Mouse (Mus musculus): ENCODE measurements around the gene Mgmt. TPM values are rescaled to one million over a fixed set of nuclear protein-coding genes. Genes with fewer than 3 reads are reported as not detected.

Mgmt gene
- total and polyA plus RNA-seq, 2 experiments from 2014 or later = 1.4 to 1.6 TPM

DNA sequence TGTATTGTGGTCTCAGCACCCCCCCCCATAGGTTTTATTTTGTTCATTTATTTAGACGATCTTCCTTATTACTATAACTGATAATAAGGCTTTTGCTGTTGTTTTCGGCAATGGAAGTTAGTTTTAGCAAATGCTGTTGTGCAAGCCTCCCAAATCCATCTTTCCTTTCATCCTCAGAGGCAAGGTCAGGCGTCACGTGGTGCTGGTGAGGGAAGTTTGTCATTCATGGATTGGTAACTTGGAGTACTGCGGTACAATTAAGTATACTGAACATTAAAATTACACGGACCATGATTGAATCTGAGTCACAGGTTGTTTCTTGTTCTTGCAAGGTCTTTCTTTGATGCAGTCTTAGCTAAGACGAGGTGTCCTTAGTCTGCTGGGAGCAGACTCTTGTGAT is 77.9 kb downstream of the Mgmt start:
- no peaks in the 10 kb centered on the region for H3K36me3 ChIP-seq (ENCODE audit: insufficient read depth, low read length)
- WGBS = 90% methylated on average over 7 of the region's 7 CpGs
- H3K4me1 ChIP-seq (ENCODE audit: insufficient read depth, low read length) = no peaks in the 10 kb centered on the region
- no peak for ATAC-seq
- no peak overlapping the region for H3K27ac ChIP-seq
- TF ChIP-seq CTCF (IDR thresholded peaks at IDR 0.05; ENCODE audit: low read depth) = no peak
- H3K9me3 ChIP-seq (ENCODE audit: low read length) = no peaks in the 10 kb centered on the region
- no peak overlapping the region for H3K4me3 ChIP-seq (ENCODE audit: low read length)
- no peak overlapping the region for H3K9ac ChIP-seq (replicated peaks; ENCODE audit: low read length)
- no peak overlapping the region for H3K4me2 ChIP-seq (ENCODE audit: low read depth, low read length)
- no peaks in the 10 kb centered on the region for H3K27me3 ChIP-seq (ENCODE audit: insufficient read depth, low read length)
- no peak for DNase-seq (ENCODE audit: low spot score)

DNA sequence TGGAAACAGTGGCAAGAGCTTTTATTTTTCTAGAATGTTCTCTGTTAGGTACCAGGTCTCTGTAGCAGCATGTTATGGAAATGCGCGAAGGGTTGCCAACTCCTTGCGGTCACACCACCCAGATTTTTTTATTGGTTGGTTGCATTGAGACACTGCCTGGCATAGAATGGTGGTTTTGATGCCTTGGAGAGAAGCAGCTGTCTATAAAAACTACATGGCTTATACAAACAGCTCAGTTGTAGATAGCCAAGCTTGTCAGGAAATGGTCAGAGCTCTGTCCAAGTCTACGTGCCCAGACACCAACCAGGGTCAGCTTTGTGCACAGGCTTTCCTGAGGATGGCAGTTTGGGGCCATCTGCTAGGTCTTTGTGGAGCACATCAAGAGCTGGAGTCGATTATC is 80.6 kb downstream of the Mgmt start:
- 92% methylated on average over 5 of the region's 5 CpGs for WGBS

DNA sequence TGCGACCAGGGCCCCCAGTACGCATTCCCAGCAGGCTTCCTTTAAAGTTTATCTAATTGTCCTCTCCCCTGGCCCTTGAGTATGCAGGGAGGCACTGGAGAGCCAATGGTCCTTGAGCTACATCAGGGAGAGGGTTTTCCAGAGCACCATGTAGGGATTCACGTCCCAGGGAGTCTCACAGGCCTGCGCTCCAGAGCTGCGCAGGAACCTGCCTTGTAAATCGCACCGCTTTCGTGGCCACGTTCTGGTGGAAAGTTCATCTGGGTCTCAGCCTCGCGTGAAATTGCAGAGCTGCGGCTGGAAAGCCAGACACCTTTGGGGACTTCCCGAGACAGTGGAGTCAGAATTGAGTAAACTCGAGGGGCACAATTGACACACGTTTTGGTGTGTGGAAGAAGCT is 103.0 kb downstream of the Mgmt start:
- TF ChIP-seq CTCF (IDR thresholded peaks at IDR 0.05; ENCODE audit: low read depth) = no peak
- Histone ChIP-seq H3K4me3 (ENCODE audit: low read length) (no peak overlapping the region), H3K36me3 (ENCODE audit: insufficient read depth, low read length) (no peaks in the 10 kb centered on the region), H3K4me1 (ENCODE audit: insufficient read depth, low read length) (no peaks in the 10 kb centered on the region), H3K27ac (no peak overlapping the region), H3K4me2 (ENCODE audit: low read depth, low read length) (no peak overlapping the region), H3K9me3 (ENCODE audit: low read length) (no peaks in the 10 kb centered on the region), H3K9ac (replicated peaks; ENCODE audit: low read length) (no peak overlapping the region), H3K27me3 (ENCODE audit: insufficient read depth, low read length) (no peaks in the 10 kb centered on the region)
- ATAC-seq (no peak), DNase-seq (ENCODE audit: low spot score) (no peak)
- WGBS = 81% methylated on average over 15 of the region's 15 CpGs

More for the DNA sequence above, 80.6 kb downstream of the Mgmt start:
- no peaks in the 10 kb centered on the region for H3K27me3 ChIP-seq (ENCODE audit: insufficient read depth, low read length)
- ATAC-seq = no peak
- no peak for DNase-seq (ENCODE audit: low spot score)
- H3K9me3 ChIP-seq (ENCODE audit: low read length) = no peaks in the 10 kb centered on the region
- H3K4me3 ChIP-seq (ENCODE audit: low read length) = no peak overlapping the region
- H3K4me2 ChIP-seq (ENCODE audit: low read depth, low read length) = no peak overlapping the region
- TF ChIP-seq CTCF (IDR thresholded peaks at IDR 0.05; ENCODE audit: low read depth) = no peak
- H3K36me3 ChIP-seq (ENCODE audit: insufficient read depth, low read length) = no peaks in the 10 kb centered on the region
- no peak overlapping the region for H3K9ac ChIP-seq (replicated peaks; ENCODE audit: low read length)
- no peaks in the 10 kb centered on the region for H3K4me1 ChIP-seq (ENCODE audit: insufficient read depth, low read length)
- H3K27ac ChIP-seq = no peak overlapping the region

DNA sequence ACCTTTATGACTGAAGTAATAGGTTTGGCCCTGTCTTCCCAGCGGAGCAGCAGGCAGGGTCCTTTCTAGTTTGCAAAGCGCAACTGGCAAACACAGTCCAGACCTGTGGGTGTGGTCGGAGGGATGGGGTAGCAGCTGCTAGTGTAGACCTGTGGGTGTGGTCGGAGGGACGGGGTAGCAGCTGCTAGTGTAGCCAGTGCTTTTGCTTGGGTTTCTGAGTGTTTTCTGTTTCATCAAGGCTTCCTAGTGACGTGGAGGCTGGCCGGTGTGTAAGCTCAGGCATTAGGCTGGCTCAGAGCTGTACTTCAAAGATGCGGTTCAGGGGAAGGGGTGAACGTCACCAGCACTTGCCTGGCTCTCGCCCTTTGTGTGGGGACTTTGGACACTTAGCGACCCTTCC is 106.3 kb downstream of the Mgmt start:
- no peak overlapping the region for H3K9ac ChIP-seq (replicated peaks; ENCODE audit: low read length)
- WGBS = 50% methylated on average over 11 of the region's 11 CpGs
- no peak overlapping the region for H3K27ac ChIP-seq
- TF ChIP-seq CTCF (IDR thresholded peaks at IDR 0.05; ENCODE audit: low read depth) = no peak
- no peaks in the 10 kb centered on the region for H3K4me1 ChIP-seq (ENCODE audit: insufficient read depth, low read length)
- no peak overlapping the region for H3K4me2 ChIP-seq (ENCODE audit: low read depth, low read length)
- no peaks in the 10 kb centered on the region for H3K36me3 ChIP-seq (ENCODE audit: insufficient read depth, low read length)
- DNase-seq (ENCODE audit: low spot score) = no peak
- no peaks in the 10 kb centered on the region for H3K9me3 ChIP-seq (ENCODE audit: low read length)
- no peak for ATAC-seq
- H3K27me3 ChIP-seq (ENCODE audit: insufficient read depth, low read length) = no peaks in the 10 kb centered on the region
- no peak overlapping the region for H3K4me3 ChIP-seq (ENCODE audit: low read length)

DNA sequence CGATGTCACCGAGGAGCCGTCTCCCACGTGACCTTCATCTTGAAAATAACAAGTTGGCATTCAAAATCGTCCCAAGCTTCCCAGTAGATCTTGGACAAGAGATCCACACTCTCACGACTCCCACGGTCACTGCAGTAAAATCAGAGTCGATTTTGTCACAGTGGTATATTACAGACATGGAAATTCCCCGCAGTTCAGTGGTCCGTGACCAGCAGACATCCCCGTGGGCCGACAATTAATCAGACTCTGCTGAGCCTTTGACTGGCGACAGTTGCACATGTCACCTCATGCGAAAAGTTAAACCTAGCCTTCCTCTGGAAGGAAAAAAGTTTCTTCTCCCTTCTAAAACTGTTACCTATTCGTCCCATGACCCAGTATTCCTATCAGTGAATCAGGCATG is 106.8 kb downstream of the Mgmt start:
- Histone ChIP-seq H3K4me2 (ENCODE audit: low read depth, low read length) (no peak overlapping the region), H3K9me3 (ENCODE audit: low read length) (no peaks in the 10 kb centered on the region), H3K9ac (replicated peaks; ENCODE audit: low read length) (no peak overlapping the region), H3K4me1 (ENCODE audit: insufficient read depth, low read length) (no peaks in the 10 kb centered on the region), H3K27ac (no peak overlapping the region), H3K4me3 (ENCODE audit: low read length) (no peak overlapping the region), H3K36me3 (ENCODE audit: insufficient read depth, low read length) (no peaks in the 10 kb centered on the region), H3K27me3 (ENCODE audit: insufficient read depth, low read length) (no peaks in the 10 kb centered on the region)
- WGBS = 46% methylated on average over 15 of the region's 15 CpGs
- TF ChIP-seq CTCF (IDR thresholded peaks at IDR 0.05; ENCODE audit: low read depth) = no peak
- no peak for ATAC-seq
- DNase-seq (ENCODE audit: low spot score) = no peak

DNA sequence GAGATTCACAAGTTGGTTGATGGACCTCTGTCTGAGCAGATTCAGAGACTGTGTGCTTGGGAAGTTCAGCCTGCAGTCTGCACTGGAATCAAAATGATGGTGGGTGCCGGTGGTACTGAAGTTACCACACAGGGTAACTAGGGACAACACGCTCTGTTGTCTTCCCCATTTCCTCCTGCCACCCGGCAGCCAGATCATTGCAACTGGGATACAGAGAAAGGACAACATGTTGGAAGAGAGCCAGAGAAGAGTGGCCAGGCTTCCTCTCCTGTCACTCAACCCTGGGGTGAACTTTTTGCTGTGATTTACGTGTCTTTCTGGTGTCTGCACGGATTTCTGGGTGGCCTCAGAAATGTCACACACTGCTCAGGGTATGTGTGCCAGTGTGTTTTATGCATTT is 107.4 kb downstream of the Mgmt start:
- ATAC-seq (peak; percentile 55; the same call in 1 of the 2 replicates), DNase-seq (ENCODE audit: low spot score) (peak; percentile 60)
- no peak overlapping the region for H3K27ac ChIP-seq
- no peak for TF ChIP-seq CTCF (IDR thresholded peaks at IDR 0.05; ENCODE audit: low read depth)
- no peak overlapping the region for H3K4me3 ChIP-seq (ENCODE audit: low read length)
- 27% methylated on average over 5 of the region's 5 CpGs for WGBS
- no peaks in the 10 kb centered on the region for H3K27me3 ChIP-seq (ENCODE audit: insufficient read depth, low read length)
- no peaks in the 10 kb centered on the region for H3K36me3 ChIP-seq (ENCODE audit: insufficient read depth, low read length)
- H3K4me2 ChIP-seq (ENCODE audit: low read depth, low read length) = no peak overlapping the region
- no peaks in the 10 kb centered on the region for H3K9me3 ChIP-seq (ENCODE audit: low read length)
- H3K4me1 ChIP-seq (ENCODE audit: insufficient read depth, low read length) = no peaks in the 10 kb centered on the region
- H3K9ac ChIP-seq (replicated peaks; ENCODE audit: low read length) = no peak overlapping the region

DNA sequence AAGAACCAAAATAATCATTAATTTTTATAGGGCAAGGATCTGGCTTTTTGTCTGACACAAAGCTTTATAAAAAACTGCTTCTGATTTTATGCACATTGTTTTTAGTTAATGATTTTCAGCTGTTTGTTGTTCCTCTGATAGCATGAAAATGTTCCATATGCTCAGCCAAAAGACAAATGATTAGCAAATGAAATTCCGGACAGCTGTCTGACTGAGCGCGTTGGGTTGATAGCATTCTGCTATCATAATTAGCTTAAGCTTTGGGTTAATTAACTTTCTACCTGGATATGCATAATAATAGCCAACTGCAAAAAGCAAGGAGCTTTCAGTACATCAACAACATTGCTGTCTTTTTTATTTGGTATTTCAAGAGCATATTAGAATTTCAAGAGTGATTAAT is 108.0 kb downstream of the Mgmt start:
- WGBS = 42% methylated on average over 3 of the region's 3 CpGs
- DNase-seq (ENCODE audit: low spot score) (no peak), ATAC-seq (no peak)
- H3K27me3 ChIP-seq (ENCODE audit: insufficient read depth, low read length) = no peaks in the 10 kb centered on the region
- no peak for TF ChIP-seq CTCF (IDR thresholded peaks at IDR 0.05; ENCODE audit: low read depth)
- H3K4me2 ChIP-seq (ENCODE audit: low read depth, low read length) = no peak overlapping the region
- no peak overlapping the region for H3K4me3 ChIP-seq (ENCODE audit: low read length)
- H3K27ac ChIP-seq = no peak overlapping the region
- H3K9ac ChIP-seq (replicated peaks; ENCODE audit: low read length) = no peak overlapping the region
- no peaks in the 10 kb centered on the region for H3K36me3 ChIP-seq (ENCODE audit: insufficient read depth, low read length)
- no peaks in the 10 kb centered on the region for H3K9me3 ChIP-seq (ENCODE audit: low read length)
- no peaks in the 10 kb centered on the region for H3K4me1 ChIP-seq (ENCODE audit: insufficient read depth, low read length)

All from hindbrain, postnatal 0 days (tissue).